Mouse (Mus musculus) midbrain, embryonic 14.5 days (tissue): ENCODE results near the gene Mob3b. TPM values are rescaled to one million over a fixed set of nuclear protein-coding genes. Genes with fewer than 3 reads are reported as not detected.

ENCODE experiments used
- ATAC-seq: fragments of 200-750 bp; cut with Nextera tagmentation; 2 replicates; pipeline ENCODE4 v1.8.0; 2017; ENCODE audit warnings: moderate number of reproducible peaks, moderate library complexity; ENCODE audit not compliant: low FRiP score, low TSS enrichment
- DNase-seq: peaks from one replicate; pipeline ENCODE4 v3.0.0-alpha.2; 2015
- H3K27ac ChIP-seq: fragments of 300-500 bp; sonication (generic); replicated peaks from 2 replicates; pipeline ENCODE4 v1.5.1; 2014; ENCODE audit warnings: mild to moderate bottlenecking, low read depth, low read length, moderate library complexity
- H3K27me3 ChIP-seq: fragments of 300-500 bp; sonication (generic); 2 replicates; pipeline ENCODE4 v1.6.1; 2014; ENCODE audit warnings: low read length, control low read depth, mixed read lengths; ENCODE audit not compliant: control insufficient read depth, insufficient read depth
- H3K36me3 ChIP-seq: fragments of 300-500 bp; sonication (generic); 2 replicates; pipeline ENCODE4 v1.6.1; 2014; ENCODE audit warnings: low read length, control low read depth; ENCODE audit not compliant: control insufficient read depth, insufficient read depth
- H3K4me1 ChIP-seq: fragments of 300-500 bp; sonication (generic); 2 replicates; pipeline ENCODE4 v1.6.1; 2014; ENCODE audit warnings: mild to moderate bottlenecking, antibody characterized with exemption, low read length, control low read depth; ENCODE audit not compliant: control insufficient read depth, insufficient read depth
- H3K4me2 ChIP-seq: fragments of 300-500 bp; sonication (generic); 2 replicates; pipeline ENCODE4 v1.6.1; 2014; ENCODE audit warnings: mild to moderate bottlenecking, low read length, moderate library complexity
- H3K4me3 ChIP-seq: fragments of 300-500 bp; sonication (generic); replicated peaks from 2 replicates; pipeline ENCODE4 v1.5.1; 2014; ENCODE audit warnings: low read depth, low read length
- H3K9ac ChIP-seq: fragments of 300-500 bp; sonication (generic); replicated peaks from 2 replicates; pipeline ENCODE4 v1.6.1; 2014; ENCODE audit warnings: mild to moderate bottlenecking, low read length, moderate library complexity
- H3K9me3 ChIP-seq: fragments of 300-500 bp; sonication (generic); 2 replicates; pipeline ENCODE4 v1.6.1; 2016; ENCODE audit warnings: low read length, control low read depth, mixed read lengths; ENCODE audit not compliant: control insufficient read depth
- WGBS: fragments of 180-500 bp; shearing (Covaris S2); extraction: QIAGEN DNeasy Blood & Tissue Kit; methylation state at CpG from one replicate; pipeline ENCODE4 v1.1.7; 2014; 5-methylcytosine and 5-hydroxymethylcytosine counted together
- polyA plus RNA-seq: library from polyadenylated mRNA; unstranded; fragments of >200 nt; fragmentation: Nextera tagmentation; extraction: Ambion mirVana; gene quantifications from 2 replicates; pipeline ENCODE4 v1.2.1, GENCODE M21; 2014

Mob3b gene
- polyA plus RNA-seq, 1 experiment from 2014 or later, result 5.5 TPM

DNA sequence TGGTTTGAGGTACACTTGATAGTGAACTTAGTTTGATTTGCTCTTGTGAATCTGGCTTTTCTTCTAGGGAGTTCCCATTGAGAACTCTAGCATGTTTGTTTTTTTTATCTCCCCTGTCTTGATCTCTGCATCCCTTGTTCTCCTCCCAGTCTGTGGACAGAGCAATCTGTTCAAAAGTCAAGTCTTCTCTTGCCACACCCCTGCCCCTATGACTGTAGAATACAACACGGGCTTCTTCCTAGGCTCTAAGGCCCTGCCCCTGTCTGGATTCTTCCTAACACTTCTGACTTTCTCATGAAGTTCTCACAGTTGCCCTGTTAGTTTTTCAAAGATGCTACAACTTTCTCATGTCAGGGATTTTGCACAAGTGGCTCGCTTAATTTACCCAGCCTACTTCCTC is 102.9 kb downstream of the Mob3b start:
- H3K36me3 ChIP-seq, result no peaks in the 10 kb centered on the region
- WGBS, result 90% methylated on average over 2 of the region's 2 CpGs
- H3K9ac ChIP-seq, result no peak overlapping the region
- H3K27me3 ChIP-seq, result no peaks in the 10 kb centered on the region
- no peaks in the 10 kb centered on the region for H3K4me1 ChIP-seq
- no peak for DNase-seq
- H3K27ac ChIP-seq, result no peak overlapping the region
- no peak overlapping the region for H3K4me2 ChIP-seq
- H3K9me3 ChIP-seq, result no peaks in the 10 kb centered on the region
- no peak overlapping the region for H3K4me3 ChIP-seq
- no peak for ATAC-seq

DNA sequence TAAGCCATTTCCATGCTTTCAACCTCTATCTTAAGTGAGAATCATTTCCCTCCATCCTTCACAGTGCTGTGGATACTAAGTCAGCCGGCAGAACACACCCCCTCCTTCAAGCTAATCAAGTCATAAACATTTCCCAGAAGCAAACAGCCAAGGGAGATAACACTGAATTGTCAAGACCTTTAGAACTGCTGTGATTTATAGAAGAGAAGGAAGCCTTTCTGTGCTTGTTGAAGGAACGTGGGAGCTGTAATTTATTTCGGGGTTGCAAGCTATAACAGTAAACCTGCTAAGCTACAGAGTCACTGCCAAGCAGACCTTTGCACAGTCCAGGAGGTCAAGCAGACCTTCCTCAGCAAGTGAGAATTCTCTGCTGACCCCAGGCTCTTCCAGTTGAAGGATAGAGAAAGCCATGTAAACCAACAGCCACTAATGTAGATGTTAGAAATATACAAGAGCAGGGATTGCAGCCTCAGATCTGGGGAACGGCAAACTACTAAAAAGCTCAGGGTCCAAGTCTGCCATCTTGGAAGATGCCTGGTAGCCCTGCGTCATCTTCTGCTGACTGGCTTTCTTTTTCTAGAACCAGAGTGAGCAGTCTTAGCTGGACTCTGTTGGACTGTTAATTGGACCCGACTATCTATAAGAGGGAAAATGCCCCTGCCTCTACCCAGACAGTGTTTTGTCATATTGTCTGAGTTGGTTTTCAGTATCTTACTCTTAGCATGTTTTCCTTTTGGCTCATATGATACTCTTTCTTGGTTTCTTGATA is 104.9 kb downstream of the Mob3b start:
- H3K27me3 ChIP-seq, result no peaks in the 10 kb centered on the region
- DNase-seq (no peak), ATAC-seq (no peak)
- H3K27ac ChIP-seq, result no peak overlapping the region
- 90% methylated on average over 6 of the region's 6 CpGs for WGBS
- H3K36me3 ChIP-seq, result no peaks in the 10 kb centered on the region
- no peaks in the 10 kb centered on the region for H3K4me1 ChIP-seq
- no peak overlapping the region for H3K4me2 ChIP-seq
- no peak overlapping the region for H3K4me3 ChIP-seq
- H3K9ac ChIP-seq, result no peak overlapping the region
- no peaks in the 10 kb centered on the region for H3K9me3 ChIP-seq

GRCm38 (mm10) chr4:35051152-35051551 is 106.1 kb downstream of the Mob3b start:
- WGBS, result 80% methylated on average over 7 of the region's 7 CpGs
- H3K27me3 ChIP-seq, result no peaks in the 10 kb centered on the region
- no peaks in the 10 kb centered on the region for H3K4me1 ChIP-seq
- no peaks in the 10 kb centered on the region for H3K9me3 ChIP-seq
- ATAC-seq (no peak), DNase-seq (no peak)
- H3K9ac ChIP-seq, result no peak overlapping the region
- no peak overlapping the region for H3K27ac ChIP-seq
- H3K4me3 ChIP-seq, result no peak overlapping the region
- H3K4me2 ChIP-seq, result no peak overlapping the region
- no peaks in the 10 kb centered on the region for H3K36me3 ChIP-seq

DNA sequence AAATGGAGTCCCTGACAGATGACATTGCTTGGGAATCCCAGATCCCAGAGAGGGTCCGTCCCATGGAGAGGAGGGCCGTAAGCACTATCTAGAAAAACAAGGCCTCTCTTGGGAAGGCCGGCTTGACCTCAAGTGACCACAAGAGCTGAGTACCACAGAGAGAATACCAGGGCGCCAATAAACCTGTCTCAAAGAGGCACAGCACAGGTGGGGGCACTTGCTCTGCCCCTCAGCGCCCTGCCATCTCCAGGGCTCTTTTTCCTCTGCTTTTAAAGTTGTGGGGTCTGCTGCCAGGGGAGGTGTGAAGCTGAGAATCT is 107.6 kb downstream of the Mob3b start:
- H3K9me3 ChIP-seq, result no peaks in the 10 kb centered on the region

DNA sequence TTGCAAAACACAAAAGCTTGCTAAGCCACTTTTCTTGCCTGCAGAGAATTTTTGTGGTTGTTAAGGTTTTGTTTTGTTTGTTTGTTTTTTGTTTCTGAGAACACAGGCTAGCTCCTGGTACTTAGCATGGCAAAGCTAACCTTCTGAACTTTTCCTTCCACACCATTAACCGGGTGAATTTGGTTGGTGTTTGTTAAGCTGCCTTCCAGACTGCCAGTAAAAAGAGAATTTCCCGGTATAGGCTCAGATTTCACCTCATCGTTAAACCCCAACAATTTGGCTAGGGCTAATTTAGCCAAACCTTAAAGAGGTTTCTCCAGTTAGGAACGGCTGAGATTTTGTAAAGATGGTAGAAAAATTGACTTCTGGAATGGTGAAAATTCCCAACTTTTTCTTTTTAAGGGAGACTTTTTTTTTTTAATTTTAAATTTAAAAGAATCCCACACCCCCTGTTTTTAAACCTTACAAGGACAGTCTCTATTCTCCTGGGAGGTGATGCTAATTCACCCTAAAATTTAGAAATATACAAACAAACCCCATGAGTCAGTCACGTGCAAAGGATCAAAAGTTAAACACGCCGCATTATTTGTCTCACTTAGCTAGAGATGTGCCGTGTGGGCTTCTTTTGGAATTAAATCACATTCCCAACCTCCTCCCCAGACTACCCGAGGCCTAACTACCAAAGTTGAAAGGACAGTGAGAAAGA is 108.1 kb downstream of the Mob3b start:
- DNase-seq (no peak), ATAC-seq (no peak)
- no peaks in the 10 kb centered on the region for H3K36me3 ChIP-seq
- H3K27me3 ChIP-seq, result no peaks in the 10 kb centered on the region
- H3K27ac ChIP-seq, result no peak overlapping the region
- no peaks in the 10 kb centered on the region for H3K9me3 ChIP-seq
- no peak overlapping the region for H3K4me2 ChIP-seq
- no peak overlapping the region for H3K4me3 ChIP-seq
- H3K4me1 ChIP-seq, result no peaks in the 10 kb centered on the region
- WGBS, result 75% methylated on average over 9 of the region's 9 CpGs
- no peak overlapping the region for H3K9ac ChIP-seq

More for the DNA sequence above, 107.6 kb downstream of the Mob3b start:
- Histone ChIP-seq H3K36me3 (no peaks in the 10 kb centered on the region), H3K27me3 (no peaks in the 10 kb centered on the region), H3K27ac (no peak overlapping the region), H3K9ac (no peak overlapping the region), H3K4me2 (no peak overlapping the region), H3K4me1 (no peaks in the 10 kb centered on the region), H3K4me3 (no peak overlapping the region)
- 81% methylated on average over 5 of the region's 5 CpGs for WGBS
- DNase-seq (no peak), ATAC-seq (no peak)

- 96% methylated on average over 5 of the region's 5 CpGs for WGBS
- H3K4me3 ChIP-seq, result no peak overlapping the region
- no peaks in the 10 kb centered on the region for H3K9me3 ChIP-seq
- no peaks in the 10 kb centered on the region for H3K27me3 ChIP-seq
- H3K4me2 ChIP-seq, result no peak overlapping the region
- H3K9ac ChIP-seq, result no peak overlapping the region
- DNase-seq (no peak), ATAC-seq (no peak)
- H3K36me3 ChIP-seq, result no peaks in the 10 kb centered on the region
- H3K27ac ChIP-seq, result no peak overlapping the region
- no peaks in the 10 kb centered on the region for H3K4me1 ChIP-seq
These were observed 116.4 kb downstream of the Mob3b start for GRCm38 (mm10) chr4:35040896-35041295.

DNA sequence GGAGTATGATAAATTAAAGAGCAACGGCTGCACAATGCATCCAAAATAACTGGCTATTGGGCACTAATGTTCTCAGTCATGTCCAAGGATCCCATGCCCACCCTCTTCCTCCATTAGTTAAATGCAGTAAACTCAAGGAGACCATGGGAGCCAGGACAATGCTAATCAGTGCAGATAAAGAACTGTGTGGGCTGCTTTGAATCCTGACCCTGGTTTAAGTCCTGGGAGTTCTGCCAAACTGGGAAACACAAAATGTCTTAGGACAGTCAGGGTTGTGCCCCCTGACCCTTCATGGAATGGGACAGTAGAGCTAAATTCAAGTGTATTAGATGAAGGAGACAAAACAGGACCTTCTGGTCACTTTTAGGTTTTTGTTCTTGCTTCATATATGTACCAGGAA is 117.0 kb downstream of the Mob3b start:
- ATAC-seq (no peak), DNase-seq (no peak)
- H3K27me3 ChIP-seq, result no peaks in the 10 kb centered on the region

DNA sequence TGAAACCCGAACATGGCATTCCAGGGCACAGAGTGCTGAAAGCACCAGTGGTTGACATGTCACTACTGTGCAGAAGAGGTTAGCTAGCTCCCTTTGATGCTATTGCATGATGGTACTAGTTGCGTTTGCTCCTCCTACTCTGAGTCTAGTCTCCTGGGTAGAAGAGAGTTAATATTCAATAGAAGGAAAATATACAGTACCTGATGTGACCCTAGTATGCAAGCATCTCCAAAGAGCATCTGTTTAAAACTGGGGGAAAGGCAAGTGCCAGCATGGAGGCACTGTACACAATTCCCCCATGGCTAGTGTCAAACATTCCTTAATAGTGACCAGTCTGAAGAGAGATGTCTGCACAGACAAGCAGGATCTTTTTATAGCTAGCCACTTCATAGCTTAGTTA is 119.5 kb downstream of the Mob3b start:
- H3K4me2 ChIP-seq, result no peak overlapping the region
- H3K27ac ChIP-seq, result no peak overlapping the region
- H3K9me3 ChIP-seq, result no peaks in the 10 kb centered on the region
- no peaks in the 10 kb centered on the region for H3K4me1 ChIP-seq
- no peak overlapping the region for H3K4me3 ChIP-seq
- H3K27me3 ChIP-seq, result no peaks in the 10 kb centered on the region
- DNase-seq (no peak), ATAC-seq (no peak)
- H3K36me3 ChIP-seq, result no peaks in the 10 kb centered on the region
- 89% methylated on average over 2 of the region's 2 CpGs for WGBS
- H3K9ac ChIP-seq, result no peak overlapping the region

More for the DNA sequence above, 117.0 kb downstream of the Mob3b start:
- Histone ChIP-seq H3K27ac (no peak overlapping the region), H3K4me1 (no peaks in the 10 kb centered on the region), H3K4me2 (no peak overlapping the region), H3K9ac (no peak overlapping the region), H3K4me3 (no peak overlapping the region), H3K36me3 (no peaks in the 10 kb centered on the region), H3K9me3 (no peaks in the 10 kb centered on the region)
- WGBS, result 100% methylated on average over 1 of the region's 1 CpGs
